Mouse (Mus musculus) thymus, adult 2 months (tissue): ENCODE results near the gene Vmn2r76.

Experiments
- CTCF ChIP-seq: fragments of 200-500 bp; IDR thresholded peaks from 2 replicates; pipeline ENCODE4 v1.5.1; 2012; ENCODE audit warnings: mild to moderate bottlenecking, control low read depth, low read length, moderate library complexity, borderline replicate concordance; ENCODE audit not compliant: control insufficient read depth, poor library complexity, insufficient read depth; ENCODE audit errors: extremely low read depth
- POLR2A ChIP-seq: fragments of 200-500 bp; IDR thresholded peaks from 2 replicates; pipeline ENCODE4 v1.6.1; 2012; ENCODE audit warnings: mild to moderate bottlenecking, low read length, control low read depth, moderate library complexity; ENCODE audit not compliant: control insufficient read depth, poor library complexity, insufficient read depth; ENCODE audit errors: extremely low read depth

- TF ChIP-seq POLR2A (no peak), CTCF (no peak)
Measured at GRCm38 (mm10) chr7:86277072-86277471, 31.0 kb upstream of the Vmn2r76 start, which contains the start of gene Olfr310.
